Mouse (Mus musculus): ENCODE results near the gene Spsb4. TPM values are rescaled to one million over a fixed set of nuclear protein-coding genes. Genes with fewer than 3 reads are reported as not detected.

Spsb4 gene
- polyA plus RNA-seq, 1 experiment from 2014 or later, result 16.6 TPM

DNA sequence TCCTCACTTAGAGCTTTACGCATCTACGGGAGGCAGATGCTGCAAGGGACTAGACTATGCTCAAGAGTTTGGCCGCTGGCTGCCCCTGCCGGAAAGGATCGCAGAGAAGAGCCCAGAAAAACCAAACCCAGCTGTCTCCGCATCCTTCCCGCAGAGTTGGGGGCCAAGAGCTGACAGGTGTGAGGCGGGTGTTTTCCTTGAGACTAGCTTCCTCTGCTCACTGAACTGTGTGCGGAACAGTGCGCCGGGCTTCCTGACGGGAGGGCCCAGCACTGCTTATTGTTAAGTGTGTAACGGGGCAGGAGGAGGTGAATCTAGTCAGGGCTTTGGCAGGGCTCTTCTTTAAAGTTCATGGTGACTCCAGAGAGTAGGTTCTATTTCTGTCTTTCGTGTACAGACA lies 37.3 kb upstream of the Spsb4 start:
- Histone ChIP-seq H3K4me3 (ENCODE audit: low read depth, low read length) (no peak overlapping the region), H3K27me3 (ENCODE audit: insufficient read depth, low read length) (no peaks in the 10 kb centered on the region), H3K9ac (no peak overlapping the region), H3K9me3 (ENCODE audit: low read depth, low read length) (no peaks in the 10 kb centered on the region), H3K4me1 (ENCODE audit: insufficient read depth) (no peaks in the 10 kb centered on the region), H3K36me3 (ENCODE audit: insufficient read depth) (no peaks in the 10 kb centered on the region), H3K4me2 (no peak overlapping the region), H3K27ac (ENCODE audit: low read depth) (no peak overlapping the region)
- ATAC-seq (ENCODE audit: insufficient read depth) (no peak), DNase-seq (no peak)
- WGBS, result 60% methylated on average over 14 of the region's 14 CpGs
- TF ChIP-seq CTCF (IDR thresholded peaks at IDR 0.05; ENCODE audit: low read depth), result no peak

DNA sequence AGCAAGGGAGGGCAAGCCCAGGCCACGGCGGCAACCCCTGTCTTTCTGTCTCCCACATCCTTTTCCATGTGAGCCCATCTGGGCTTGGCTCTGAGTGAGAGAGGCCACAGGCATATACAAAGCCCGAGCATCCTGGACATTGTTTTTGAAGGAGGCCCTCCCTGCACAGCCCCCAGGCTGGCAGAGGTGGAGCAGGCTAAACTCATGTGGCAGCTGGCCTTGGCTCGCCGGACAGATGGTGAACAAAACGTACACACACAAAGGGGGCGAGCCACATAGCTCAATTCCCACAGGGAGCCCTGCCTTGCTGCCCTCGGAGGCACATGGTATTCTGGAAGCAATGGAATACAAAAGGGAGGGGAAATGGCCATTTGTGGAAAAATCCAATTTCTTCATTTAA lies 32.5 kb upstream of the Spsb4 start:
- H3K9ac ChIP-seq, result no peak overlapping the region
- no peaks in the 10 kb centered on the region for H3K9me3 ChIP-seq (ENCODE audit: low read depth, low read length)
- H3K36me3 ChIP-seq (ENCODE audit: insufficient read depth), result no peaks in the 10 kb centered on the region
- H3K27me3 ChIP-seq (ENCODE audit: insufficient read depth, low read length), result no peaks in the 10 kb centered on the region
- H3K27ac ChIP-seq (ENCODE audit: low read depth), result no peak overlapping the region
- H3K4me3 ChIP-seq (ENCODE audit: low read depth, low read length), result no peak overlapping the region
- 57% methylated on average over 8 of the region's 8 CpGs for WGBS
- no peaks in the 10 kb centered on the region for H3K4me1 ChIP-seq (ENCODE audit: insufficient read depth)
- no peak for TF ChIP-seq CTCF (IDR thresholded peaks at IDR 0.05; ENCODE audit: low read depth)
- ATAC-seq (ENCODE audit: insufficient read depth) (no peak), DNase-seq (no peak)
- H3K4me2 ChIP-seq, result no peak overlapping the region

DNA sequence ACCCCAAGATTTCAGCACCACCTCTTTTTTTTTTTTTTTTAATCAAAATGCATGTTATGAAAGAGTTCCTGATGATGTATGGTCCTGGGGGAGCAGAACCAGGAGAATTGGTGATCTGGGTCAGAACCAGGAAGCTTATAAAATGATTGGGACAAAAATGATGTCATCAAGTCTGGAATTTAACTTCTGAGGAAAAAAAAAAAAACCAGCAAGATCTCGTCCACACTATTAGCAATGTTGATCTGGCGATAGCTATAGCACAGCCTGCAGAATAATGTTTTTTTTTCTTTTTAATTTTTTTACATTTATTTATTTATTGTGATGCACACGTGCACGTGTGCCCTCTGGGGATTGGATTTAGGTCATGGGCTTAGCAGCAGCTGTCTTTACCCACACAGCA lies 27.6 kb upstream of the Spsb4 start:
- no peak overlapping the region for H3K4me3 ChIP-seq (ENCODE audit: low read depth, low read length)
- H3K4me1 ChIP-seq (ENCODE audit: insufficient read depth), result no peaks in the 10 kb centered on the region
- 85% methylated on average over 4 of the region's 4 CpGs for WGBS
- no peak overlapping the region for H3K4me2 ChIP-seq
- H3K9ac ChIP-seq, result no peak overlapping the region
- H3K27ac ChIP-seq (ENCODE audit: low read depth), result no peak overlapping the region
- no peaks in the 10 kb centered on the region for H3K9me3 ChIP-seq (ENCODE audit: low read depth, low read length)
- H3K27me3 ChIP-seq (ENCODE audit: insufficient read depth, low read length), result no peaks in the 10 kb centered on the region
- DNase-seq, result no peak
- ATAC-seq (ENCODE audit: insufficient read depth), result no peak
- H3K36me3 ChIP-seq (ENCODE audit: insufficient read depth), result no peaks in the 10 kb centered on the region
- no peak for TF ChIP-seq CTCF (IDR thresholded peaks at IDR 0.05; ENCODE audit: low read depth)

GRCm38 (mm10) chr9:97041633-97042032 lies 23.0 kb upstream of the Spsb4 start:
- no peak overlapping the region for H3K27ac ChIP-seq (ENCODE audit: low read depth)
- H3K4me2 ChIP-seq, result no peak overlapping the region
- ATAC-seq (ENCODE audit: insufficient read depth), result no peak
- no peaks in the 10 kb centered on the region for H3K9me3 ChIP-seq (ENCODE audit: low read depth, low read length)
- no peak overlapping the region for H3K4me3 ChIP-seq (ENCODE audit: low read depth, low read length)
- no peaks in the 10 kb centered on the region for H3K36me3 ChIP-seq (ENCODE audit: insufficient read depth)
- H3K27me3 ChIP-seq (ENCODE audit: insufficient read depth, low read length), result no peaks in the 10 kb centered on the region
- no peak for TF ChIP-seq CTCF (IDR thresholded peaks at IDR 0.05; ENCODE audit: low read depth)
- no peak overlapping the region for H3K9ac ChIP-seq
- WGBS, result 75% methylated on average over 8 of the region's 8 CpGs
- no peaks in the 10 kb centered on the region for H3K4me1 ChIP-seq (ENCODE audit: insufficient read depth)
- DNase-seq, result no peak

DNA sequence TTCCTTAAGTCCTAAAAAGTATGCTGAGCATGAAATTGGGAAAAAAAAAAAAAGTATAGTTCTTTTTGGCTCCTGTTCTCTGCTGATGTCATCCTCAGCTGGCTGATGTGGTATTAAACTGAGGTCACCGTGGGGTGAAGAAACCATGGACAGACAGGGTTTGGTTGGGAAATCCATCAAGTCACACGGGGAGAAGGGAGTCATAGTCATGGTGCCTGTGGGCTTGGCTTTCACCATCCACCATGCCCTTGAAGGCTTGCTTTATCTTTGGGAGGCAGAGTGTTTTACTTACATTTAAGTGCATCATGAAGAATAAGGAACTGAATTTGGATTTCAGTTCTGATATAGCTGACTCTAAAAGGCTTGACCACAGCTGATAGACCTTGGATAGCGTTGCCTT lies 19.4 kb upstream of the Spsb4 start:
- ATAC-seq (ENCODE audit: insufficient read depth) (no peak), DNase-seq (no peak)
- no peaks in the 10 kb centered on the region for H3K27me3 ChIP-seq (ENCODE audit: insufficient read depth, low read length)
- H3K27ac ChIP-seq (ENCODE audit: low read depth), result no peak overlapping the region
- no peak for TF ChIP-seq CTCF (IDR thresholded peaks at IDR 0.05; ENCODE audit: low read depth)
- no peaks in the 10 kb centered on the region for H3K9me3 ChIP-seq (ENCODE audit: low read depth, low read length)
- H3K4me2 ChIP-seq, result no peak overlapping the region
- no peaks in the 10 kb centered on the region for H3K36me3 ChIP-seq (ENCODE audit: insufficient read depth)
- H3K4me3 ChIP-seq (ENCODE audit: low read depth, low read length), result no peak overlapping the region
- 81% methylated on average over 3 of the region's 3 CpGs for WGBS
- H3K9ac ChIP-seq, result no peak overlapping the region
- no peaks in the 10 kb centered on the region for H3K4me1 ChIP-seq (ENCODE audit: insufficient read depth)

GRCm38 (mm10) chr9:97036656-97037055 lies 18.0 kb upstream of the Spsb4 start:
- Histone ChIP-seq H3K4me2 (no peak overlapping the region), H3K4me3 (ENCODE audit: low read depth, low read length) (no peak overlapping the region), H3K36me3 (ENCODE audit: insufficient read depth) (no peaks in the 10 kb centered on the region), H3K9me3 (ENCODE audit: low read depth, low read length) (no peaks in the 10 kb centered on the region), H3K9ac (no peak overlapping the region), H3K27ac (ENCODE audit: low read depth) (no peak overlapping the region), H3K4me1 (ENCODE audit: insufficient read depth) (no peaks in the 10 kb centered on the region), H3K27me3 (ENCODE audit: insufficient read depth, low read length) (no peaks in the 10 kb centered on the region)
- no peak for DNase-seq
- no peak for ATAC-seq (ENCODE audit: insufficient read depth)
- 78% methylated on average over 7 of the region's 7 CpGs for WGBS
- TF ChIP-seq CTCF (IDR thresholded peaks at IDR 0.05; ENCODE audit: low read depth), result no peak

DNA sequence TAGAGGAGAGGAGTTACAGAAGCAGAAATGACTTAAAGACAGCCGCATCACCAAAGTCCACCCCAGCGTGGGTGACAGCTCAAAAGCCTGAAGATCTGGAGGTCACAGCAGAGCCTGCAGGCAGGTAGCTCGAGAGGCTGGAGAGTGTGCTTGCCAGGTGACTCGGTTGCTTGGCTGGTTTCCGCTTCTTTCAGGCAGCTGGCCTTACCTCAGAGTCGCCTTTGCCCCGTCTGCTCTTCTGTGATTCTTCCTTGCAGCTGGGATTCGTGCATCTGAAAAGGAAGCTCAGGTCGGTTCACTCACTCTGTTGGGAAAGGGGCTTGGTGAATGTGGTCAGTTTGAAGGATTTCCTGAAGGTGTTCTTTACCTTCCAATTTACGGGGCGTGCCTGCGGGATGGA lies 8.7 kb upstream of the Spsb4 start:
- no peak for TF ChIP-seq CTCF (IDR thresholded peaks at IDR 0.05; ENCODE audit: low read depth)
- H3K36me3 ChIP-seq (ENCODE audit: insufficient read depth), result no peaks in the 10 kb centered on the region
- no peak overlapping the region for H3K4me2 ChIP-seq
- H3K9me3 ChIP-seq (ENCODE audit: low read depth, low read length), result no peaks in the 10 kb centered on the region
- H3K27ac ChIP-seq (ENCODE audit: low read depth), result no peak overlapping the region
- H3K9ac ChIP-seq, result no peak overlapping the region
- ATAC-seq (ENCODE audit: insufficient read depth) (no peak), DNase-seq (no peak)
- H3K4me1 ChIP-seq (ENCODE audit: insufficient read depth), result no peaks in the 10 kb centered on the region
- no peaks in the 10 kb centered on the region for H3K27me3 ChIP-seq (ENCODE audit: insufficient read depth, low read length)
- no peak overlapping the region for H3K4me3 ChIP-seq (ENCODE audit: low read depth, low read length)
- 71% methylated on average over 12 of the region's 12 CpGs for WGBS

DNA sequence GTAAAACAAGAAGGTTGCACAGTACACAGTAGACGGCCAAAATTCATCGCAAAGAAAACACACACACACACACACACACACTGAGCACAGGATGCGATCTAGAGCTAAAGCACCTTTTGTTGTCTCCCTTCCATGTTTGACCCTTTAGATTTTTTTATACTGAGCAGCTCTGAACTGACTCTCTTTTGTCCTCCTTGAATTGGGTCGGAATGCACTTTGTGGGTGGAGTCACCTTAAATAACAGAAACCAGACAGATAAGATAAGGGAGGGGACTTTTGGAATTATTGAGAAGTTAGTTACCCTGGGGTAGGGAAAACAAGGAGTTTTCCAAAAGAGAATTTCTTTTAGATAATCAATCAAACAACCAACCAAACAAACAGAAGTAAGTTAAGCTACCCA lies 7.4 kb upstream of the Spsb4 start:
- DNase-seq, result no peak
- no peak overlapping the region for H3K4me2 ChIP-seq
- no peak overlapping the region for H3K4me3 ChIP-seq (ENCODE audit: low read depth, low read length)
- WGBS, result 80% methylated on average over 4 of the region's 4 CpGs
- H3K9ac ChIP-seq, result no peak overlapping the region
- H3K27ac ChIP-seq (ENCODE audit: low read depth), result no peak overlapping the region
- no peaks in the 10 kb centered on the region for H3K27me3 ChIP-seq (ENCODE audit: insufficient read depth, low read length)
- H3K36me3 ChIP-seq (ENCODE audit: insufficient read depth), result no peaks in the 10 kb centered on the region
- no peaks in the 10 kb centered on the region for H3K9me3 ChIP-seq (ENCODE audit: low read depth, low read length)
- no peaks in the 10 kb centered on the region for H3K4me1 ChIP-seq (ENCODE audit: insufficient read depth)
- ATAC-seq (ENCODE audit: insufficient read depth), result no peak
- TF ChIP-seq CTCF (IDR thresholded peaks at IDR 0.05; ENCODE audit: low read depth), result no peak

Measured in lung, embryonic 14.5 days (tissue).